Mouse (Mus musculus): ENCODE results near the gene Rtf2. TPM values are rescaled to one million over a fixed set of nuclear protein-coding genes. Genes with fewer than 3 reads are reported as not detected.

The Rtf2 gene
- polyA plus RNA-seq (2016; fragmentation: Nextera tagmentation; extraction: Ambion mirVana): 87.9 and 90.8 TPM in 2 replicates

GRCm38 (mm10) chr2:172439843-172440639, at the start of gene Rtf2:
TSS of gene Rtf2 (plus strand) at chr2:172440556.
- no peaks in the 10 kb centered on the region for H3K27me3 ChIP-seq
- H3K4me3 ChIP-seq: peak within 1 kb of the TSS; percentile 70
- H3K36me3 ChIP-seq: peaks cover 1% of the 10 kb centered on the region
- peak within 1 kb of the TSS; percentile 46; the same call in 1 of the 2 replicates for H3K27ac ChIP-seq (replicated peaks)
- H3K9me3 ChIP-seq: no peaks in the 10 kb centered on the region
- 3% methylated on average over 35 of the region's 35 CpGs for WGBS
- peaks cover 18% of the 10 kb centered on the region for H3K4me1 ChIP-seq
- peak within 1 kb of the TSS; percentile 96 for H3K4me2 ChIP-seq (replicated peaks)
- ATAC-seq (ENCODE audit: low FRiP score, low read depth): peak; percentile 99
- H3K9ac ChIP-seq (replicated peaks): peak within 1 kb of the TSS; percentile 76

DNA sequence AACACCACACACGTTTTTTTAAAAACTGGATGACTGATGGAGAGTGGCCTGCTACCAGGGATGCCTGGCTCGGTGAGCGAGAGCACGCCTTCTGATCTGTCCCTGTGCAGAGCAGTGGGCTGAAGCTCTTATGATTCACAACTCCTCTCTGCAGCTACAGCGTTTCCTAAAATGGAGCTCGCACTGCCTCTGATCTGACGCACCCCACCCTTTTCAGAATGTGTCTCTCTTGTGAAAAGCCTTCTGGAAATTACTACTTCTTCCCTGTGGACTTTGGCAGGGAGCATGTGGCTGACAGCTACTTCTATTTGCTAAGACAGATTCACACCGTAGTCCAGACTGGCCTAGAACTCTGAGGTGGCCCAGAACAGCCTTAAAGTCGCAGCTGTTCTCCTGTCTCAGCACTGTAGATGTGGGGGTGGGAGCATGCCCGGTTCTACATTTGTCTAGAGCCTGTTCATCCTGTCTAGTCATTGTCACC, 48.3 kb upstream of the Rtf2 start:
- no peak overlapping the region for H3K9ac ChIP-seq (replicated peaks)
- no peaks in the 10 kb centered on the region for H3K36me3 ChIP-seq
- H3K27ac ChIP-seq (replicated peaks): no peak overlapping the region
- ATAC-seq (ENCODE audit: low FRiP score, low read depth): no peak
- 81% methylated on average over 10 of the region's 10 CpGs for WGBS
- peaks cover 5% of the 10 kb centered on the region; the same call in 1 of the 2 replicates for H3K4me1 ChIP-seq
- H3K4me2 ChIP-seq (replicated peaks): no peak overlapping the region
- no peaks in the 10 kb centered on the region for H3K9me3 ChIP-seq
- H3K27me3 ChIP-seq: no peaks in the 10 kb centered on the region
- no peak overlapping the region for H3K4me3 ChIP-seq

DNA sequence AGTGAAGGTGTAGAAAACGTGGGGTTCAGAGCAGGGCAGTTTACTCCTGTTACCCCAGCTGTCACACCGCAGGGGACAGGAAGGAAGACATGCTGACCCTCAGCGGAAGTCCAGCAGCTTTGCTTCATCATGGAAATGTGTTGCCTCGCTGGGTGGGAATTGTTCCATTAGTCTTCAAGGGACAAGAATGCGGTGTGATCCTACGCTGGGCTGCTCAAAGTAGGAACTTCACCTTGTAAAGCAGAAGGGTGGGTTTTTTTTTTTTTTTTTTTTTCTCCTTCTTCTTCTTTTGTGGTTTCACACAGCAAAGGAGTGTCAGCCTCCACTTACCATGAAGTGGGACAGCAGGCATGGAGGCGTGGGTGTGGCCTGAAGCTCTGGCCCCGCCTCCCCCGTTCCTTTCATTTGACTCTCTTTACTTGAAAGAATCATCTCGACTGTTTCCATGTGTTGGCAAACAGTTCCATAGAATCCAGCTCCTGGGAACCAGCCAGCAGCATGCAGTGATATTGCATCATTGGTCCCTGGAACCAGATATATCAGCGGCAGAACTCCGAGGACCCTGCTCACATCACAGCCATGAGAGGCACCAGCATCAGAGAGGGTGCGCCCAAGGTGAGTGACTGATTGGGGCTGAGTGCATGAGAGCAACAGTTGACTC, 46.8 kb upstream of the Rtf2 start, which contains the start of gene Cass4:
Gene Cass4, plus strand, starts transcription at position 404 of the 661 bp plus-strand sequence.
- Histone ChIP-seq H3K9ac (replicated peaks) (no peak within 1 kb of the TSS), H3K9me3 (no peaks in the 10 kb centered on the region), H3K4me3 (no peak within 1 kb of the TSS), H3K36me3 (no peaks in the 10 kb centered on the region), H3K27me3 (no peaks in the 10 kb centered on the region), H3K4me1 (peaks cover 5% of the 10 kb centered on the region; the same call in 1 of the 2 replicates), H3K4me2 (replicated peaks) (no peak within 1 kb of the TSS), H3K27ac (replicated peaks) (no peak within 1 kb of the TSS)
- ATAC-seq (ENCODE audit: low FRiP score, low read depth): no peak
- WGBS: 49% methylated on average over 13 of the region's 13 CpGs

- peaks cover 5% of the 10 kb centered on the region; the same call in 1 of the 2 replicates for H3K4me1 ChIP-seq
- no peaks in the 10 kb centered on the region for H3K36me3 ChIP-seq
- ATAC-seq (ENCODE audit: low FRiP score, low read depth): no peak
- no peak overlapping the region for H3K4me2 ChIP-seq (replicated peaks)
- WGBS: 72% methylated on average over 2 of the region's 2 CpGs
- H3K27ac ChIP-seq (replicated peaks): no peak overlapping the region
- no peaks in the 10 kb centered on the region for H3K27me3 ChIP-seq
- no peak overlapping the region for H3K4me3 ChIP-seq
- no peaks in the 10 kb centered on the region for H3K9me3 ChIP-seq
- no peak overlapping the region for H3K9ac ChIP-seq (replicated peaks)
Observed at GRCm38 (mm10) chr2:172394052-172394392, 46.3 kb upstream of the Rtf2 start.

GRCm38 (mm10) chr2:172394671-172395070, 45.7 kb upstream of the Rtf2 start:
- ATAC-seq (ENCODE audit: low FRiP score, low read depth): no peak
- no peak overlapping the region for H3K4me3 ChIP-seq
- 80% methylated on average over 4 of the region's 4 CpGs for WGBS

DNA sequence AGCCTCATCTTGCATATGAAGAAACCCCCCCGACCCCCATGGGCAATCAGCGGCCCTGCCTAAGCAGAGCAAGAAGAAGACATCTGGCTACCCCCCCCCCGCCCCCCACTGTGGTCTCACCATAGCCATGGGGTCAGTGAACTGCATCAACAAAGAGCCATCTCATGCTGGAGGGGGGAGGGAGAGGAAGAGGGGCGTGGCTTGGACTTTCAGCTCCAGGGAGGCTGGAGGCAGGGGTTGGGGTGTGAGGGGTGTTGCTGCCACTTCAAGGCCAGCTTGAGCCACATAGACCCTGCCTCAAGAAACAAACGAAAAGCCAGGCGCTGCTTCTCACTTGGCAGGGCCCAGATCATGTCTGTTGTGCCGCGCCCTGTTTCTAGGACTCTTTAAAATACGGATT, 44.4 kb upstream of the Rtf2 start:
- ATAC-seq (ENCODE audit: low FRiP score, low read depth): no peak
- 47% methylated on average over 9 of the region's 9 CpGs for WGBS

More at GRCm38 (mm10) chr2:172394671-172395070, 45.7 kb upstream of the Rtf2 start:
- Histone ChIP-seq H3K36me3 (no peaks in the 10 kb centered on the region), H3K4me2 (replicated peaks) (no peak overlapping the region), H3K27me3 (no peaks in the 10 kb centered on the region), H3K27ac (replicated peaks) (no peak overlapping the region), H3K9me3 (no peaks in the 10 kb centered on the region), H3K9ac (replicated peaks) (no peak overlapping the region), H3K4me1 (peaks cover 5% of the 10 kb centered on the region; the same call in 1 of the 2 replicates)

GRCm38 (mm10) chr2:172399901-172400300, 40.5 kb upstream of the Rtf2 start:
- Histone ChIP-seq H3K36me3 (no peaks in the 10 kb centered on the region), H3K9me3 (no peaks in the 10 kb centered on the region), H3K4me3 (no peak overlapping the region), H3K27ac (replicated peaks) (no peak overlapping the region), H3K4me2 (replicated peaks) (no peak overlapping the region), H3K4me1 (peaks cover 5% of the 10 kb centered on the region; the same call in 1 of the 2 replicates), H3K27me3 (no peaks in the 10 kb centered on the region), H3K9ac (replicated peaks) (no peak overlapping the region)
- ATAC-seq (ENCODE audit: low FRiP score, low read depth): no peak
- 42% methylated on average over 9 of the region's 9 CpGs for WGBS

More for the DNA sequence above, 44.4 kb upstream of the Rtf2 start:
- H3K36me3 ChIP-seq: no peaks in the 10 kb centered on the region
- no peak overlapping the region for H3K9ac ChIP-seq (replicated peaks)
- H3K4me2 ChIP-seq (replicated peaks): no peak overlapping the region
- peaks cover 5% of the 10 kb centered on the region; the same call in 1 of the 2 replicates for H3K4me1 ChIP-seq
- H3K9me3 ChIP-seq: no peaks in the 10 kb centered on the region
- H3K4me3 ChIP-seq: no peak overlapping the region
- H3K27ac ChIP-seq (replicated peaks): no peak overlapping the region
- H3K27me3 ChIP-seq: no peaks in the 10 kb centered on the region

DNA sequence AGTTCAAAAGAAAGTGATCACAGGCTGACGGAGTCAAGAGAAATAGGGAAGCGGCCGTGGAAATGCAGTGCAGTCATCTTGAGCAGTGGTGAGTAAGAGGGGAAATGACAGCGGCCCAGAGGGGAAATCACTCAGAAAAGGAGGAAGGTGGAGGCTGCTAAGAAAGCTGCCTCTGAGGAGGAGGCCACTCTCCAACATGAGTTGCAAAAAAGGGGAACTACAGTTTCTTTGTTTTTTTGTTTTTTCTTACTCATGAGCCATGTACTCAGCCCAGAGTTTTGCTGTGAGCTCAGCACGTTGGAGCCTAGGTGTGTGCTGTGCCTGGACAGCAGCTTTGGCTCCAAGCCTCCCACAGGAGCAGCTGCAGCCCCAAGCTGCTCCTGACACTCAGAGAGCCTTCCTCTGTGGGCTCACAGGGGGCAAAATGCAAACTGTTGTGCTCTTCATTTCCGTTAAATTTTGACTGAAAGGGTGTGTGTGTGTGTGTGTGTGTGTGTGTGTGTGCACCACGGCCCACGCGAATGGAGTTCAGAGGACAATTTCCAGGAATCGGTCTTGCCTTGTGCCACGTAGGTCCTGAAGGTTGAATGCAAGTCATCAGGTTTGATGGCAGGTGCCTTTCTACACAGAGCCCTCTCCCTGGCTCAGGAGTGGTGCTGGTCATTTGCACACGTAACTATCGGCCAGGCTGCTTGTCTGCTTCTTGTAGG, 39.1 kb upstream of the Rtf2 start:
- 79% methylated on average over 13 of the region's 13 CpGs for WGBS
- no peak overlapping the region for H3K4me3 ChIP-seq
- no peaks in the 10 kb centered on the region for H3K36me3 ChIP-seq
- H3K9me3 ChIP-seq: no peaks in the 10 kb centered on the region
- H3K4me2 ChIP-seq (replicated peaks): no peak overlapping the region
- H3K4me1 ChIP-seq: no peaks in the 10 kb centered on the region
- H3K27me3 ChIP-seq: no peaks in the 10 kb centered on the region
- no peak overlapping the region for H3K27ac ChIP-seq (replicated peaks)
- H3K9ac ChIP-seq (replicated peaks): no peak overlapping the region
- ATAC-seq (ENCODE audit: low FRiP score, low read depth): no peak

- Histone ChIP-seq H3K4me3 (no peak overlapping the region), H3K36me3 (no peaks in the 10 kb centered on the region), H3K4me2 (replicated peaks) (no peak overlapping the region), H3K9ac (replicated peaks) (no peak overlapping the region), H3K4me1 (no peaks in the 10 kb centered on the region), H3K27ac (replicated peaks) (no peak overlapping the region), H3K27me3 (no peaks in the 10 kb centered on the region), H3K9me3 (no peaks in the 10 kb centered on the region)
- whole genome bisulfite sequencing: 64% methylated on average over 7 of the region's 7 CpGs
- no peak for ATAC-seq (ENCODE audit: low FRiP score, low read depth)
Observed at GRCm38 (mm10) chr2:172404239-172404638, 36.1 kb upstream of the Rtf2 start.

DNA sequence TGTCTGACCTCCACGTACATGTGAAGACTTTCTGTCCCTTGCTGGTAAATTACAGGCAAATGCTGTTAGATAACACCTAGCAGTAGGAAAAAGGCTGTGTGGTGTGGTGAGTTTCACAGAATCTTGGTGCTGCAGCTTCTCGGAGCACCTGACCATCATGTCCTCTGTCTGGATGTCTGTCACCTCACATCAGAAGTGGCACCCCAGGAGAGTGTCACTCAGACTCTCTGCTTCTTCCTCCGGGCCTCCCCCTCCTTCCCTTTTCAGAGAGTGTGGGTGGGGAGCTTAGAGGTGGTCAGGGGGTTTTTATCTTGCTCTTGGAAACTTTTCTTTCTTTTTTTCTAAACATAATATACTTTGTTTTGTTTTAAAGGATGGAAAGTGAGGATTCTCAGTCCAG, 35.3 kb upstream of the Rtf2 start:
- Histone ChIP-seq H3K36me3 (no peaks in the 10 kb centered on the region), H3K4me3 (no peak overlapping the region), H3K4me1 (no peaks in the 10 kb centered on the region), H3K9me3 (no peaks in the 10 kb centered on the region), H3K27me3 (no peaks in the 10 kb centered on the region), H3K27ac (replicated peaks) (no peak overlapping the region), H3K4me2 (replicated peaks) (no peak overlapping the region), H3K9ac (replicated peaks) (no peak overlapping the region)
- 74% methylated on average over 3 of the region's 3 CpGs for WGBS
- ATAC-seq (ENCODE audit: low FRiP score, low read depth): no peak

DNA sequence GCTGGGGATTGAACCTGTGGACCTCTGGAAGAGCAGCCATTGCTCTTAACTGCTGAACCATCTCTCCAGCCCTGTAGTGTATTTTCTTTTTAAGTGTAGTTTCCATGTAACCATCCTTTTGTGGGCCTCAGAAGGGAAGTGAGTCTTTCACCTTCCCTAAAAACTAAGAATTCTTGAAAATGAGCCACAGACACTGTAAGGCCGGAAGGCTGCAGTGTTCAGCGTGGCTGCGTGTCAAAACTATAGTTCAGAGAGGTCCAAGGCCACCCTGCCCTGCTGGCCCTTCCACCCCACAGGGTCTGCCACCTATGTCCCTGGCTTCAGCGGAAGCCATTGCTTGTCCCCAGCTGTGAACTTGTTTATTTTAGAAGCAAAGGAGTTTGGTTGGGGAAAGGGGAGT, 34.2 kb upstream of the Rtf2 start:
- 78% methylated on average over 4 of the region's 4 CpGs for WGBS
- Histone ChIP-seq H3K4me1 (no peaks in the 10 kb centered on the region), H3K9me3 (no peaks in the 10 kb centered on the region), H3K9ac (replicated peaks) (no peak overlapping the region), H3K27ac (replicated peaks) (no peak overlapping the region), H3K27me3 (no peaks in the 10 kb centered on the region), H3K4me2 (replicated peaks) (no peak overlapping the region), H3K36me3 (no peaks in the 10 kb centered on the region), H3K4me3 (no peak overlapping the region)
- no peak for ATAC-seq (ENCODE audit: low FRiP score, low read depth)

DNA sequence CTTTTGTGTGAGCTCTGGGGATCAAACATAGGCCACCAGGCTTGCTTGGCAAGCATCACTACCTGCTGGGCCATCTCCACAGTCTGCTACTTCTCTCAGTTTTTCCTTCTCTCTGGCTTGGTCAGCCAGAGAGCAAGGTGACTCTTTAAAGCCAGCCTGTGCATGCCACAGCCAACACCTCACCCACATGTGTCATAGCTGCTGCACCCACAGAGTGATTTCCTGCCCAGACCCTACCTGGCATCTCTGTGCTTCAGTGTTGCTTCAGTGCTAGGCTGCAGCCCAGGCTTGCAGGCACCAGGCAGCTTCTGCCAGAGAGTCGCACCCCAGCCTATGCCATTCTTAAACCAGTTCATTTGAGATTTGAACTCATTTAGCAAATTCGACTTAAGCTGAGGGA, 32.9 kb upstream of the Rtf2 start:
- Histone ChIP-seq H3K27ac (replicated peaks) (no peak overlapping the region), H3K4me2 (replicated peaks) (no peak overlapping the region), H3K27me3 (no peaks in the 10 kb centered on the region), H3K4me3 (no peak overlapping the region), H3K9me3 (no peaks in the 10 kb centered on the region), H3K36me3 (no peaks in the 10 kb centered on the region), H3K4me1 (peaks cover 2% of the 10 kb centered on the region; the same call in 1 of the 2 replicates), H3K9ac (replicated peaks) (no peak overlapping the region)
- no peak for ATAC-seq (ENCODE audit: low FRiP score, low read depth)
- WGBS: 72% methylated on average over 2 of the region's 2 CpGs
